Mouse (Mus musculus) MEL (cell line): ENCODE measurements around the gene Csnk1g2. TPM values are rescaled to one million over a fixed set of nuclear protein-coding genes. Genes with fewer than 3 reads are reported as not detected.

Source experiments
- DNase-seq: peaks from one replicate; pipeline ENCODE4 v3.0.0; 2011; ENCODE audit warnings: low read depth, low spot score
- H3K27ac ChIP-seq: 2 replicates; pipeline ENCODE4 v1.5.1; 2012; ENCODE audit warnings: low read depth, mild to moderate bottlenecking, control low read depth, low read length, moderate library complexity; ENCODE audit not compliant: control insufficient read depth
- H3K27me3 ChIP-seq, 2 experiments: fragments of 150-350 bp in 1 of 2; sonication (generic) in 1 of 2; 2 replicates each; pipeline ENCODE4 v1.6.1; 2012; ENCODE audit warnings: low read length in 2 of 2, mild to moderate bottlenecking in 2 of 2, improper control_type of control experiment in 1 of 2, moderate library complexity in 1 of 2; ENCODE audit not compliant: insufficient read depth in 2 of 2, control insufficient read depth in 1 of 2
- H3K36me3 ChIP-seq, 2 experiments: 2 replicates each; pipeline ENCODE4 v1.6.1; 2012 to 2014; ENCODE audit warnings: low read length in 2 of 2, improper control_type of control experiment in 1 of 2, inconsistent platforms in 1 of 2, mild to moderate bottlenecking in 1 of 2; ENCODE audit not compliant: insufficient read depth in 2 of 2, control insufficient read depth in 1 of 2
- H3K4me1 ChIP-seq, 2 experiments: fragments of 150-350 bp in 1 of 2; sonication (generic) in 1 of 2; 2 replicates each; pipeline ENCODE4 v1.6.1; 2012; ENCODE audit warnings: low read length in 2 of 2, improper control_type of control experiment in 1 of 2, mild to moderate bottlenecking in 1 of 2; ENCODE audit not compliant: insufficient read depth in 2 of 2, control insufficient read depth in 1 of 2
- H3K4me3 ChIP-seq, 2 experiments: fragments of 150-350 bp in 1 of 2; sonication (generic) in 1 of 2; 2 replicates each; pipeline ENCODE4 v1.5.1; 2012; ENCODE audit warnings: low read depth in 2 of 2, low read length in 2 of 2, mild to moderate bottlenecking in 2 of 2, moderate library complexity in 2 of 2, control low read depth in 1 of 2, improper control_type of control experiment in 1 of 2; ENCODE audit not compliant: control insufficient read depth in 1 of 2, insufficient read depth in 1 of 2
- H3K79me2 ChIP-seq: 2 replicates; pipeline ENCODE4 v1.6.1; 2012; ENCODE audit warnings: mild to moderate bottlenecking, low read length, moderate library complexity; ENCODE audit not compliant: control insufficient read depth, poor library complexity, insufficient read depth
- H3K9ac ChIP-seq: 2 replicates; pipeline ENCODE4 v1.6.1; 2012; ENCODE audit warnings: low read depth, mild to moderate bottlenecking, control low read depth, low read length, moderate library complexity; ENCODE audit not compliant: control insufficient read depth, poor library complexity, severe bottlenecking
- H3K9me3 ChIP-seq: fragments of 150-350 bp; sonication (generic); replicated peaks from 2 replicates; pipeline ENCODE4 v1.6.1; 2012; ENCODE audit warnings: mild to moderate bottlenecking, low read length, improper control_type of control experiment, moderate library complexity; ENCODE audit not compliant: insufficient read depth
- BHLHE40 ChIP-seq: IDR thresholded peaks from 2 replicates; pipeline ENCODE4 v1.6.1; 2012; ENCODE audit warnings: low read depth, mild to moderate bottlenecking, inconsistent platforms, low read length, improper control_type of control experiment, borderline replicate concordance
- CTCF ChIP-seq, 3 experiments: IDR thresholded peaks in 2 of 3; conservative IDR thresholded peaks in 1 of 3; 2 replicates each; pipeline ENCODE4 v1.5.1; 2011 to 2012; ENCODE audit warnings: low read length in 3 of 3, low read depth in 2 of 3, mild to moderate bottlenecking in 2 of 3, improper control_type of control experiment in 1 of 3, inconsistent platforms in 1 of 3, mixed read lengths in 1 of 3, moderate library complexity in 1 of 3; ENCODE audit not compliant: control insufficient read depth in 1 of 3, insufficient read depth in 1 of 3, poor library complexity in 1 of 3, severe bottlenecking in 1 of 3
- E2F4 ChIP-seq: IDR thresholded peaks from 2 replicates; pipeline ENCODE4 v1.6.1; 2011; ENCODE audit warnings: low read depth, low read length, improper control_type of control experiment, borderline replicate concordance
- MAFK ChIP-seq: IDR thresholded peaks from 2 replicates; pipeline ENCODE4 v1.6.1; 2011; ENCODE audit warnings: low read depth, mild to moderate bottlenecking, low read length, improper control_type of control experiment, borderline replicate concordance
- MEF2A ChIP-seq: IDR thresholded peaks from 2 replicates; pipeline ENCODE4 v1.6.1; 2014; ENCODE audit warnings: low read depth, mild to moderate bottlenecking, inconsistent platforms, low read length, improper control_type of control experiment; ENCODE audit not compliant: poor library complexity, insufficient replicate concordance, severe bottlenecking; ENCODE audit errors: extremely low read depth
- MYB ChIP-seq: IDR thresholded peaks from 2 replicates; pipeline ENCODE4 v1.6.1; 2011; ENCODE audit warnings: mild to moderate bottlenecking, low read depth, low read length, improper control_type of control experiment
- POLR2A ChIP-seq, 2 experiments: IDR thresholded peaks; 2 replicates each; pipeline ENCODE4 v1.6.1; 2011 to 2012; ENCODE audit warnings: low read length in 2 of 2, mild to moderate bottlenecking in 2 of 2, control low read depth in 1 of 2, improper control_type of control experiment in 1 of 2, low read depth in 1 of 2, moderate library complexity in 1 of 2; ENCODE audit not compliant: control insufficient read depth in 1 of 2, insufficient read depth in 1 of 2, poor library complexity in 1 of 2
- POLR2AphosphoS2 ChIP-seq: IDR thresholded peaks from 2 replicates; pipeline ENCODE4 v1.6.1; 2011; ENCODE audit warnings: low read length, improper control_type of control experiment
- POLR2AphosphoS5 ChIP-seq: IDR thresholded peaks from 2 replicates; pipeline ENCODE4 v1.6.1; 2012; ENCODE audit warnings: low read depth, borderline replicate concordance, mild to moderate bottlenecking, inconsistent platforms, low read length, moderate library complexity, mixed read lengths
- SIN3A ChIP-seq: IDR thresholded peaks from 2 replicates; pipeline ENCODE4 v1.6.1; 2012; ENCODE audit warnings: low read length, improper control_type of control experiment, inconsistent platforms
- TCF12 ChIP-seq: IDR thresholded peaks from 2 replicates; pipeline ENCODE4 v1.6.1; 2014; ENCODE audit warnings: low read depth, mild to moderate bottlenecking, inconsistent platforms, low read length, improper control_type of control experiment, moderate library complexity
- UBTF ChIP-seq: IDR thresholded peaks from 2 replicates; pipeline ENCODE4 v1.6.1; 2012; ENCODE audit warnings: low read depth, mild to moderate bottlenecking, inconsistent platforms, low read length, improper control_type of control experiment, moderate library complexity, borderline replicate concordance; ENCODE audit not compliant: insufficient read depth
- ZMIZ1 ChIP-seq: IDR thresholded peaks from 2 replicates; pipeline ENCODE4 v1.6.1; 2012; ENCODE audit warnings: low read depth, mild to moderate bottlenecking, inconsistent platforms, low read length, improper control_type of control experiment, moderate library complexity
- polyA plus RNA-seq, 2 experiments: library from polyadenylated mRNA; stranded (reverse) in 1 of 2; unstranded in 1 of 2; fragments of >175 nt in 1 of 2; fragments of >200 nt in 1 of 2; gene quantifications; 2 replicates each; pipeline versions ENCODE4 v1.2.1 to v1.2.4; 2012; ENCODE audit warnings: low replicate concordance in 2 of 2, low read depth in 1 of 2; ENCODE audit not compliant: insufficient read length in 2 of 2, insufficient read depth in 1 of 2, missing spikeins in 1 of 2
- total RNA-seq: library from RNA; depleted of rRNA; stranded (reverse); fragments of 300-350 nt; gene quantifications from 2 replicates; pipeline ENCODE4 v1.2.3, GENCODE M21; 2012

Csnk1g2 gene
- total and polyA plus RNA-seq, 3 experiments = 132 to 231 TPM; not detected in 1

GRCm38 (mm10) chr10:80665016-80665380 is 42.4 kb downstream of the Csnk1g2 start:
- Histone ChIP-seq H3K9ac (peak overlapping the region; percentile 61), H3K27me3 (no peaks in the 10 kb centered on the region), H3K4me3 (peak overlapping the region in 1 of 2 experiments; percentile 30; a peak in 1 of 4 replicates), H3K27ac (peak overlapping the region; percentile 50; the same call in 1 of the 2 replicates), H3K36me3 (peaks cover 2 to 14% of the 10 kb centered on the region in 2 experiments), H3K9me3 (no peaks in the 10 kb centered on the region), H3K79me2 (no peaks in the 10 kb centered on the region; the same call in 1 of the 2 replicates), H3K4me1 (peaks cover 5 to 24% of the 10 kb centered on the region in 2 experiments)
- TF ChIP-seq POLR2AphosphoS5 (no peak), TCF12 (no peak), POLR2AphosphoS2 (no peak), BHLHE40 (no peak), MYB (no peak), ZMIZ1 (no peak), CTCF (IDR thresholded peaks at IDR 0.05 in 2 of 3, conservative IDR thresholded peaks at IDR 0.05 in 1 of 3; ENCODE audit: control insufficient read depth in 1 of 3, insufficient read depth in 1 of 3, low read depth in 2 of 3, low read length in 3 of 3, poor library complexity in 1 of 3, severe bottlenecking in 1 of 3) (no peak), UBTF (no peak), SIN3A (no peak), E2F4 (no peak), MAFK (no peak)
- no peak for DNase-seq

- H3K4me1 ChIP-seq = peaks cover 5 to 24% of the 10 kb centered on the region in 2 experiments
- TF ChIP-seq POLR2A (IDR thresholded peaks at IDR 0.05; ENCODE audit: control insufficient read depth in 1 of 2, insufficient read depth in 1 of 2, low read depth in 1 of 2, low read length in 2 of 2, poor library complexity in 1 of 2) (peak in 1 of 2 experiments; percentile 19; a peak in 1 of 4 replicates), MEF2A (no peak)
- H3K9me3 ChIP-seq = no peaks in the 10 kb centered on the region
- H3K27ac ChIP-seq = no peak overlapping the region
- H3K27me3 ChIP-seq = no peaks in the 10 kb centered on the region
- H3K36me3 ChIP-seq = peaks cover 2 to 14% of the 10 kb centered on the region in 2 experiments
- no peak overlapping the region for H3K4me3 ChIP-seq
- no peaks in the 10 kb centered on the region; the same call in 1 of the 2 replicates for H3K79me2 ChIP-seq
- no peak for DNase-seq
- no peak overlapping the region for H3K9ac ChIP-seq
These were observed 42.8 kb downstream of the Csnk1g2 start for GRCm38 (mm10) chr10:80665459-80665858.
